Mouse (Mus musculus) E14TG2a.4 (cell line): ENCODE results near the gene Ttll5.

Source experiments
- CTCF ChIP-seq: conservative IDR thresholded peaks from 2 replicates; pipeline ENCODE4 v1.5.1; 2014; ENCODE audit warnings: low read length
- NANOG ChIP-seq: IDR thresholded peaks from 2 replicates; pipeline ENCODE4 v1.6.1; 2014; ENCODE audit warnings: borderline replicate concordance, low read length, mixed read lengths

GRCm38 (mm10) chr12:85809726-85810125 is 14.7 kb upstream of the Ttll5 start:
- TF ChIP-seq CTCF (no peak), NANOG (no peak)
